Mouse (Mus musculus) sigmoid colon, adult 10 weeks (tissue): ENCODE measurements around the gene Dhtkd1. TPM values are rescaled to one million over a fixed set of nuclear protein-coding genes. Genes with fewer than 3 reads are reported as not detected.

ENCODE experiments used
- polyA plus RNA-seq: library from polyadenylated mRNA; stranded (reverse); fragments of 350-450 nt; fragmentation: Illumina TruSeq; extraction: RNeasy Lipid Tissue Mini Kit (QIAGEN cat#74804); gene quantifications from one replicate; pipeline ENCODE4 v1.2.3, GENCODE M21; 2014; ENCODE audit warnings: low read depth, low replicate concordance

Gene Dhtkd1
- polyA plus RNA-seq: 0.82 TPM

DNA sequence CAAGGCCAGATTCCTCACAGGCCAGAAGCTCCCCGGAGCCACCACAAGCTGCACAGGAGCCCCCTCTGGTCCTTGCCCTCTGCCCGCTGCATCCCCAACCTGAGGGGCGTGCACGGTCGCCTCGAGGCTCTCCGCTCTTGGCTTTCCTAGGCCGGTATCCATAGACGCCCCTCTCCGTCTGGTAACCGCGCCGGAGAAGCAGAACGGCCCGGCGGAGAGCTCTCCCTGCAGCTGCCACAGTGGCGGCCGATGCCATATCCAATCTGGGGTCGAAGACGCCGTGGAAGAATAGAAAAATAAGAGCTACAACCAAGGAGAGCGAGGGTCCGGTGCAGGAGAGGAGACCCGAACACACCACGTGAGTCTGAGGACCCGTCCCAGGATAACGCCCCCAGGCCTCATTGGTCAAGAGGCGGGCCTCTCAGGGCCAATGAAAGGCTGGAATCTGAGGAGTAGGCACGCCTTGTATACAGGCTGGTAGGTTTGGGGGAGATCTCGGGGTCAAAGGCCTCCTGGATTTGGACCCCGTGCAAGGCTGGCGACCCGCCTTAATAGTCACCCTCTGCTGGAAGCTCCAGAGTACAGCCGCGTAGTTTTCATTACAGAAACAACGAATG lies at the start of gene Dhtkd1:
TSS of gene Dhtkd1 (minus strand) at position 377 of the 617 bp plus-strand sequence.

DNA sequence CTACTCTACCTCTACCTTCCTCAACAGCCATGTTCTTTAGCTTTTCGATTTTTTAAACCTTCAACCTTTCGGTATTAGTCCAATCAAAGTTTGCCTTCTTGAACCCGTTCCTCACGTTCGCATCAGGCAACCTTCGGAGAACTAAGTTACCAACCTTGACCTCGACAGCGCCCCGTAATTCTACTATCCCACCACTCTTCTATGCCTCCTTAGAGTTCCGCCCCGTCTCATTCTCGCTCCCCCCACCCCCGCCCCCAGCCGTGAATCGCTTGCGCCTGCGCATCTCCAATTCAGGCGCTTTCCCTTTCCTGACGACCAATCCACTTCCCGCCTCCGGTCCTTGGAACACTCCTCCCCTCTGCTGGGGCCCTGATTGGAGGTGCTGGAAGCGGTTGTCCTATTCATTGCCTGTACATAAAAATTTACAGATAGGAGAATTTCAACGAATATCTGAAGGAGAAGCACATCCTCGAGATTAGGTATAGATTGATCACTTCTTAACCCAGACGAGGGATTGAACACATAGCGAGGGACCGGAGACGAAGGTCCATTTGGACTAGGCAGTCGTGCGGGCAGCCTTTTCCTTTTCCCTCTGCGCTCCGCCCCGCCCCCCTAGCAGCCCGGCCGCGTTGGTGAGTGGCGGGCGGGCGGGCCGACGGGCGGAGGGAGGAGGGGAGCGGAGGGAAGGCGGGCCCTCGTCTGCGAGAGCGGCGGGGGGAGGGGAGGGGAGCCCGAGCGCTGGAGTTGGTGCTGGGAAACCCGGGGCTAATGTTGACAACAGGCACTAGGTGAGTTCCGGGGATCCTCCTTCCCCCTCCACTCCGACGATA lies 8.4 kb upstream of the Dhtkd1 start, which contains the start of gene Upf2:
TSS of gene Upf2 (plus strand) at position 704 of the 830 bp plus-strand sequence.

DNA sequence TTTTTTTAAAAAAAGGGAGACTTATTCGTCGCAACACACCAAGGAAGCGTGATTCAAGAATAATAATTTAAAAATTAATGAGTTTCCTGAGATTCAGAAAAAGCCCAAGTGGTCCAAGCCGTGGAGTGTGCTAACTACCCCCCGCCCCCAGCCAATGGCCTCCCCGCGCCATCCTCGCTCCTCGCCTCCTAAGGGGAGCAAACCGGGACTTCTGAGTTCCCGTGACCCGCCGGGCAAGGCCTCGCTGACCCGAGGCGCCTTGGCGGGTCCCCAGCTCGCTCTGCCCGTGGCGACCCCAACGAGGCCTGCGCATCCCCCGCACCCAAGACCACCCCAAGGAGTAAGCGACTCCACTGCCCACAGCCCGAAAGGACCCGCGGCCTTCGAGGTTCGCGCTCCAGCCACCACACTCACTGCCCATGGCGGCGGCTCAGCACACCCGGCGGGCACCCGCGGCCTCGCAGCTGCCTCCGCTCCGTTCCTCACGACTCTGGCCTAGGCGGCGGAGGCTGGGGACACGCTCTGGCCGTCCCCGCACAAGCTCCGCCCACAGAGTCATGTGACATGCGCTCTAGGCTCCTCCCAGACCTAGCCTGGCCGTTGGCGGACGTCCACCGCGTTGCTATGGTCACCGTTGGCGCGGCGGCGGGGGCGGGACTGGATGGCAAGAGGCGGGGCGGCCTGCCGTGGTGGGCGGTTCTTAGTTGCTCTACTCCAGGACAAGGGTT lies 47.6 kb downstream of the Dhtkd1 start, which contains the start of gene Sec61a2:
TSS of gene Sec61a2 (minus strand) at position 590 of the 728 bp plus-strand sequence.

DNA sequence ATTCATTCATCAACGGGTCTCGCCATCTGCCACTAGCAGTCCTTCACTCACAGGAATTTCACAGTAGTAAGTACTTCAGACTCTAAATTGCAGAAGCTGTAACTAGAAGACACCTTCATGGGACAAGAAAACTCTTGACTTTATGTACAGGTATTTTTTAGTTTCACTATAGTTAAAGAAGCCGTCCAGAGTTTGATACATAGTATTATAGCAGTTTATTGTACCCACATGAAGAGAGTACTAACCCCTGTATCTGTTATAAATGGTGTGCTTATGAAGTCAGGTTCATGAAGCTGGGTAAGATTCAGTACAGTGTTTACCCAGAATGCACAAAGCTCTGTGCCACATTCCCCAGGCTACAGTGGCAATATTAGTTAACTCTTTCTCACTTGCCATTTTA lies 79.8 kb downstream of the Dhtkd1 start, which contains the start of gene Gm13199:
TSS of gene Gm13199 (minus strand) at position 101 of the 400 bp plus-strand sequence.

Other genes with a start within 250 kb of the Dhtkd1 start
- 57.8 TPM for gene Camk1d, start 228.3 kb downstream of the Dhtkd1 start, polyA plus RNA-seq
- gene Nudt5, start 97.8 kb downstream of the Dhtkd1 start, polyA plus RNA-seq: 38.7 TPM
- 215 TPM for gene Cdc123, start 97.6 kb downstream of the Dhtkd1 start, polyA plus RNA-seq
- gene Gm13199, start 79.9 kb downstream of the Dhtkd1 start, polyA plus RNA-seq: not detected
- gene Sec61a2, start 47.4 kb downstream of the Dhtkd1 start, polyA plus RNA-seq: 76.6 TPM
- gene Upf2, start 8.7 kb upstream of the Dhtkd1 start, polyA plus RNA-seq: 66.7 TPM
- gene Proser2, start 187.4 kb upstream of the Dhtkd1 start, polyA plus RNA-seq: 3.3 TPM